Mouse (Mus musculus): ENCODE data around the gene Scn3a.
"Not testable (repeated sequence)": the region's sequence is repeated elsewhere in the genome, so short reads cannot be mapped to it uniquely, and the experiment has no call there.

Scn3a gene

GRCm38 (mm10) chr2:65529148-65529547 lies 38.3 kb downstream of the Scn3a start:
- in situ Hi-C loops (cut with MboI; ENCODE audit: low pct_unique_long_range_greater_than_20kb in 1 of 2, low sequenced_read_pairs in 2 of 2, unreplicated experiment in 1 of 2) = no loop called here

GRCm38 (mm10) chr2:65516703-65517102 lies 50.7 kb downstream of the Scn3a start:
- in situ Hi-C loops (cut with MboI; ENCODE audit: low pct_unique_long_range_greater_than_20kb in 1 of 2, low sequenced_read_pairs in 2 of 2, unreplicated experiment in 1 of 2) = no loop called here

GRCm38 (mm10) chr2:65508217-65508616 lies 59.2 kb downstream of the Scn3a start:
- in situ Hi-C loops (cut with MboI; ENCODE audit: low pct_unique_long_range_greater_than_20kb in 1 of 2, low sequenced_read_pairs in 2 of 2, unreplicated experiment in 1 of 2) = no loop called here

GRCm38 (mm10) chr2:65490450-65490849 lies 77.0 kb downstream of the Scn3a start:
- in situ Hi-C loops (cut with MboI; ENCODE audit: low pct_unique_long_range_greater_than_20kb in 1 of 2, low sequenced_read_pairs in 2 of 2, unreplicated experiment in 1 of 2) = no loop called here

- in situ Hi-C loops (cut with MboI; ENCODE audit: low pct_unique_long_range_greater_than_20kb in 1 of 2, low sequenced_read_pairs in 2 of 2, unreplicated experiment in 1 of 2) = no loop called here
Observed at GRCm38 (mm10) chr2:65483434-65483833, 84.0 kb downstream of the Scn3a start.

GRCm38 (mm10) chr2:65481007-65481672 lies 86.3 kb downstream of the Scn3a start:
- in situ Hi-C loops (cut with MboI; ENCODE audit: low pct_unique_long_range_greater_than_20kb in 1 of 2, low sequenced_read_pairs in 2 of 2, unreplicated experiment in 1 of 2) = no loop called here

- in situ Hi-C loops (cut with MboI; ENCODE audit: low pct_unique_long_range_greater_than_20kb in 1 of 2, low sequenced_read_pairs in 2 of 2, unreplicated experiment in 1 of 2) = no loop called here
Observed at GRCm38 (mm10) chr2:65471311-65471882, 96.0 kb downstream of the Scn3a start.

- in situ Hi-C loops (cut with MboI; ENCODE audit: low pct_unique_long_range_greater_than_20kb in 1 of 2, low sequenced_read_pairs in 2 of 2, unreplicated experiment in 1 of 2) = no loop called here
Observed at GRCm38 (mm10) chr2:65465694-65466093, 101.7 kb downstream of the Scn3a start.

GRCm38 (mm10) chr2:65453763-65454162 lies 113.7 kb downstream of the Scn3a start:
- in situ Hi-C loops (cut with MboI; ENCODE audit: low pct_unique_long_range_greater_than_20kb in 1 of 2, low sequenced_read_pairs in 2 of 2, unreplicated experiment in 1 of 2) = no loop called here

GRCm38 (mm10) chr2:65451401-65452078 lies 115.9 kb downstream of the Scn3a start:
- in situ Hi-C loops (cut with MboI; ENCODE audit: low pct_unique_long_range_greater_than_20kb in 1 of 2, low sequenced_read_pairs in 2 of 2, unreplicated experiment in 1 of 2) = not testable (repeated sequence)

- in situ Hi-C loops (cut with MboI; ENCODE audit: low pct_unique_long_range_greater_than_20kb in 1 of 2, low sequenced_read_pairs in 2 of 2, unreplicated experiment in 1 of 2) = no loop called here
Observed at GRCm38 (mm10) chr2:65450449-65451360, 116.7 kb downstream of the Scn3a start.

- in situ Hi-C loops (cut with MboI; ENCODE audit: low pct_unique_long_range_greater_than_20kb in 1 of 2, low sequenced_read_pairs in 2 of 2, unreplicated experiment in 1 of 2) = no loop called here
Observed at GRCm38 (mm10) chr2:65449126-65449828, 118.2 kb downstream of the Scn3a start.

GRCm38 (mm10) chr2:65443082-65443481 lies 124.3 kb downstream of the Scn3a start:
- in situ Hi-C loops (cut with MboI; ENCODE audit: low pct_unique_long_range_greater_than_20kb in 1 of 2, low sequenced_read_pairs in 2 of 2, unreplicated experiment in 1 of 2) = no loop called here

GRCm38 (mm10) chr2:65441566-65441965 lies 125.9 kb downstream of the Scn3a start:
- in situ Hi-C loops (cut with MboI; ENCODE audit: low pct_unique_long_range_greater_than_20kb in 1 of 2, low sequenced_read_pairs in 2 of 2, unreplicated experiment in 1 of 2) = no loop called here

GRCm38 (mm10) chr2:65441110-65441509 lies 126.3 kb downstream of the Scn3a start:
- in situ Hi-C loops (cut with MboI; ENCODE audit: low pct_unique_long_range_greater_than_20kb in 1 of 2, low sequenced_read_pairs in 2 of 2, unreplicated experiment in 1 of 2) = no loop called here

GRCm38 (mm10) chr2:65436917-65437316 lies 130.5 kb downstream of the Scn3a start:
- in situ Hi-C loops (cut with MboI; ENCODE audit: low pct_unique_long_range_greater_than_20kb in 1 of 2, low sequenced_read_pairs in 2 of 2, unreplicated experiment in 1 of 2) = no loop called here

- in situ Hi-C loops (cut with MboI; ENCODE audit: low pct_unique_long_range_greater_than_20kb in 1 of 2, low sequenced_read_pairs in 2 of 2, unreplicated experiment in 1 of 2) = no loop called here
Observed at GRCm38 (mm10) chr2:65423501-65423900, 143.9 kb downstream of the Scn3a start.

Measured in mouse embryonic stem cell (cell line).